Mouse (Mus musculus) liver, embryonic 14.5 days (tissue): ENCODE measurements around the gene Kif24.

Experiments
- CTCF ChIP-seq: IDR thresholded peaks from 2 replicates; pipeline ENCODE4 v1.5.1; 2016; ENCODE audit warnings: antibody characterized with exemption, low read depth, control low read depth
- EP300 ChIP-seq: IDR thresholded peaks from 2 replicates; pipeline ENCODE4 v1.6.1; 2016; ENCODE audit warnings: antibody characterized with exemption, low read depth

DNA sequence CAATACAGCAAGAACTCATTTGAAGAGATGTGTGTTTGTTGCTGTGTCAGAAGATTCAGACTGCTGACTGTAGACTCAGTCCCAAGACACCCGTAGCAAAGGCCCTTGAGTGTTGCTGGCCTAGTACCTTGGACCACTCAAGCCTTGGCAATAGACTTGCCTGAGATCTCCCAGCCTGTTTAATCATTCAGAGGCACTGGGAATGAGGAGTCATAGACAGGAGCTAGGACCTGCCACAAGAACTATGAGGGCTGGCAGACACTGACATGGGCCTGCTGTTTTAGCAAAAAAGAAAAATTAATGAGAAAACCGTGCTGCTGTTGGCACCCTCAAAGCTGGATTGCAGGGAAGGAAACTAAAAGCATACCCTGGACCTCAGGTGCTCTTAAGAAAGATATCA is 73.7 kb downstream of the Kif24 start:
- TF ChIP-seq CTCF (no peak), EP300 (no peak)
